Mouse (Mus musculus): ENCODE results near the gene Saa2. TPM values are rescaled to one million over a fixed set of nuclear protein-coding genes. Genes with fewer than 3 reads are reported as not detected.
"Not testable (repeated sequence)": the region's sequence is repeated elsewhere in the genome, so short reads cannot be mapped to it uniquely, and the experiment has no call there.

The Saa2 gene
- polyA plus RNA-seq, 1 experiment: 1.4 TPM

DNA sequence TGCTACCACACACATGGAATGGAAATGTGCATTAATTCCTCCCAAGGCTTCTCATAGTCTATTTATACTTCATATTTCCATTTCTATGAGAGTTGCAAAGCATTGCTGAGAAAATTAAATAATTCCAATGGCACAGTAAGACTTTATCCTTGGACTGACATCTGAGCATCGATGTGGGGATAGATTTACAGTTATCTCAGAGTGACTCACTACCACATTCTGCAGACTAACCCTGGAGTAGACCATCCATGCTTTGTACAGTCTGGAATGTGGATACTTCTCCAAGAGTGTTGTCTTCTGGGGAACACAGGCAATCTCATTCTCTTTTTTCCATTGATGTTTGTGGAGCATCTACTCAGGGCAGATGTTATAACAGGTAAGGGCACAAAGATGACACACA is 24.0 kb upstream of the Saa2 start:
- DNase-seq: no peak
- no peak for TF ChIP-seq POLR2A (IDR thresholded peaks at IDR 0.05; ENCODE audit: control insufficient read depth, extremely low read depth, insufficient read depth, low read length, poor library complexity)
- Histone ChIP-seq H3K27ac (ENCODE audit: control insufficient read depth, insufficient read depth, low read length) (no peak overlapping the region), H3K36me3 (ENCODE audit: control insufficient read depth, insufficient read depth, low read length) (no peaks in the 10 kb centered on the region), H3K27me3 (ENCODE audit: control insufficient read depth, insufficient read depth, low read length) (no peaks in the 10 kb centered on the region), H3K4me1 (replicated peaks; ENCODE audit: control insufficient read depth, insufficient read depth, low read length) (no peaks in the 10 kb centered on the region), H3K4me3 (ENCODE audit: control insufficient read depth, insufficient read depth, low read length) (no peak overlapping the region)
- 82% methylated on average over 1 of the region's 1 CpGs for WGBS

DNA sequence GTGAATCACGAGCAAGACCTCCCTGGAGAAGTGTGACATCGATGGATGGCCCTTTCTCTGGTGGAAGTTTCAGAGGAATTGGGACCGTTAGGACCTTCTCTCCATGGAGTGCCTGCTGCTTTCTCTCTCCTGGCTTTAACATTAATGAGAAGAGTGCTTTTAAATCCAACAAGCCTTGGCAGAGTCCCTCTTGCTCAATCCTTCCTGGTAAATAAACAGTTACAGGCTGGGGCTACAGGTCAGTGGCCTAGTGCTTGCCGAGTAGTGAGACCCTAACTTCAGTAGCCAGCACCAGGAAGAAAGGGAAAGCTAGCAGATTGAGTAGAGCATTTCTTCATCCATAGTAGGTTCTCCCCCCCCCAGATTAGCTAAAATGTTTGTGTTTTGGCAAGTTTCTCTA is 19.1 kb upstream of the Saa2 start, which contains the start of gene Saa4:
TSS of gene Saa4 (minus strand) at position 146 of the 400 bp plus-strand sequence.
- Histone ChIP-seq H3K4me1 (replicated peaks; ENCODE audit: control insufficient read depth, insufficient read depth, low read length) (no peaks in the 10 kb centered on the region; the same call in 1 of the 2 replicates), H3K4me3 (ENCODE audit: control insufficient read depth, insufficient read depth, low read length) (no peak within 1 kb of the TSS), H3K27ac (ENCODE audit: control insufficient read depth, insufficient read depth, low read length) (no peak within 1 kb of the TSS), H3K27me3 (ENCODE audit: control insufficient read depth, insufficient read depth, low read length) (no peaks in the 10 kb centered on the region), H3K36me3 (ENCODE audit: control insufficient read depth, insufficient read depth, low read length) (no peaks in the 10 kb centered on the region)
- TF ChIP-seq CTCF (IDR thresholded peaks at IDR 0.05; ENCODE audit: borderline replicate concordance, control insufficient read depth, extremely low read depth, insufficient read depth, low read length, poor library complexity): no peak
- no peak for TF ChIP-seq POLR2A (IDR thresholded peaks at IDR 0.05; ENCODE audit: control insufficient read depth, extremely low read depth, insufficient read depth, low read length, poor library complexity)
- no peak for DNase-seq
- 98% methylated on average over 4 of the region's 4 CpGs for WGBS

DNA sequence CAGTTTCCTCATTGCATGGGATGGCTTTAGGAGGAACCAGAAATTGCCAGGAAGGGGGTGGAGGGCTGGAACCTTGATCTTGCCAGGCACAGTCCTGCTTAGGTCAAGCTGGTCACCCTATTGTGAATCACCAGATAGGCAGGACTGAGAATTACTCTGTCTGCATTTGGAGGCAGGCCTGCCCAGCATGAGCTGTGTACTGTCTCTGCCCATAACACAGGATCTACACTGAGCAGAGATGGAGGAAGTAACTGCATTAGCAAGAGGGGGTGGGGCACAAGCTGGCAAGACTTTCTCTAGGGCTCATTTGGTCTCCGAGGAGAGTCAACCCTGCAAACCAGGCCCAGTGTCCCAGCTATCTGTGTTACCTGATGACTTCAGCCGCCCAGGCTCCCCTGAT is 16.6 kb upstream of the Saa2 start:
- Histone ChIP-seq H3K4me3 (ENCODE audit: control insufficient read depth, insufficient read depth, low read length) (no peak overlapping the region), H3K27ac (ENCODE audit: control insufficient read depth, insufficient read depth, low read length) (no peak overlapping the region), H3K27me3 (ENCODE audit: control insufficient read depth, insufficient read depth, low read length) (no peaks in the 10 kb centered on the region), H3K4me1 (replicated peaks; ENCODE audit: control insufficient read depth, insufficient read depth, low read length) (peaks cover 2% of the 10 kb centered on the region; the same call in 1 of the 2 replicates), H3K36me3 (ENCODE audit: control insufficient read depth, insufficient read depth, low read length) (no peaks in the 10 kb centered on the region)
- no peak for TF ChIP-seq POLR2A (IDR thresholded peaks at IDR 0.05; ENCODE audit: control insufficient read depth, extremely low read depth, insufficient read depth, low read length, poor library complexity)
- no peak for TF ChIP-seq CTCF (IDR thresholded peaks at IDR 0.05; ENCODE audit: borderline replicate concordance, control insufficient read depth, extremely low read depth, insufficient read depth, low read length, poor library complexity)
- no peak for DNase-seq
- 68% methylated on average over 2 of the region's 2 CpGs for WGBS

DNA sequence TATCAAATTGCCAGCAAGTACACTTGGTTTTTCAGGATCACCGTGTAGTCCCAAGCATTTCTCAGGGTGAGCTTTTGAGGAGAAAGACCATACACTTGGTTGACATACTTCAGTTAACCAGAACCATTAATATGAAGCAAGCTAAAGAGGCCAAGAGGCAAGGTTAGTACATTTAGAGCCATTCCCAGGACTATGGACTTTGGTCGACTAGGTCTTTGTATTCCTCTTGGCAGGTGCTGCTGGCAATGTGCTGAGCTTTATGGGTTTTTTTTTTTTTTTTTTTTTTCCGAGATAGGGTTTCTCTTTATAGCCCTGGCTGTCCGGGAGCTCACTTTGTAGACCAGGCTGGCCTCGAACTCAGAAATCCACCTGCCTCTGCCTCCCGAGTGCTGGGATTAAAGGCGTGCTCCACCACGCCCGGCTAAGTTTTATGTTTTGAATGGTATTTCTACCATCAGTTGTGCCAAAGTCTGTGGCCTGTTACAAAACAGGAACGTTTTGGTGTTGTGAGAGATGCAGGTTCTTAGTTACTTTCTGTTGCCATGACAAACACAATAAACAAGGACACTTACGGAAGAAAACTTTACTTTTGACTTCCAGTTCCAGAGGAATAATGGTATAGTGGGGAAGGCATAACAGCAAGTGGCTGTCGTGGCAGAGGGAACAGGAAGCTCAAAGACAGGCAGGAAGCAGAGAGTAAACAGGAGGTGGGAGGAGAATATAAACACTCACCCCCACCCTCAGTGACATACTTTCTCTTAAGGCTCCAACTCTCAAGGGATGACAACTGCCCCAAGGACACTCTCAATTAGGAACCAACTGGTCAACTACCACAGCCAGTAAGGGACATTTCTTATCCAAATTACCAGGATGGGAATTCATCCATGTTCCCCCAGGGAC is 12.8 kb upstream of the Saa2 start:
- WGBS: 80% methylated on average over 12 of the region's 12 CpGs
- no peak overlapping the region for H3K4me3 ChIP-seq (ENCODE audit: control insufficient read depth, insufficient read depth, low read length)
- TF ChIP-seq CTCF (IDR thresholded peaks at IDR 0.05; ENCODE audit: borderline replicate concordance, control insufficient read depth, extremely low read depth, insufficient read depth, low read length, poor library complexity) (no peak), POLR2A (IDR thresholded peaks at IDR 0.05; ENCODE audit: control insufficient read depth, extremely low read depth, insufficient read depth, low read length, poor library complexity) (no peak)
- H3K4me1 ChIP-seq (replicated peaks; ENCODE audit: control insufficient read depth, insufficient read depth, low read length): peaks cover 2% of the 10 kb centered on the region
- H3K27ac ChIP-seq (ENCODE audit: control insufficient read depth, insufficient read depth, low read length): no peak overlapping the region
- no peaks in the 10 kb centered on the region for H3K27me3 ChIP-seq (ENCODE audit: control insufficient read depth, insufficient read depth, low read length)
- no peaks in the 10 kb centered on the region for H3K36me3 ChIP-seq (ENCODE audit: control insufficient read depth, insufficient read depth, low read length)
- no peak for DNase-seq

- WGBS: 86% methylated on average over 5 of the region's 5 CpGs
- H3K27me3 ChIP-seq (ENCODE audit: control insufficient read depth, insufficient read depth, low read length); H3K4me1 ChIP-seq (replicated peaks; ENCODE audit: control insufficient read depth, insufficient read depth, low read length); H3K4me3 ChIP-seq (ENCODE audit: control insufficient read depth, insufficient read depth, low read length); H3K36me3 ChIP-seq (ENCODE audit: control insufficient read depth, insufficient read depth, low read length); DNase-seq; H3K27ac ChIP-seq (ENCODE audit: control insufficient read depth, insufficient read depth, low read length): not testable (repeated sequence)
Measured at GRCm38 (mm10) chr7:46740041-46740440, 11.5 kb upstream of the Saa2 start.

DNA sequence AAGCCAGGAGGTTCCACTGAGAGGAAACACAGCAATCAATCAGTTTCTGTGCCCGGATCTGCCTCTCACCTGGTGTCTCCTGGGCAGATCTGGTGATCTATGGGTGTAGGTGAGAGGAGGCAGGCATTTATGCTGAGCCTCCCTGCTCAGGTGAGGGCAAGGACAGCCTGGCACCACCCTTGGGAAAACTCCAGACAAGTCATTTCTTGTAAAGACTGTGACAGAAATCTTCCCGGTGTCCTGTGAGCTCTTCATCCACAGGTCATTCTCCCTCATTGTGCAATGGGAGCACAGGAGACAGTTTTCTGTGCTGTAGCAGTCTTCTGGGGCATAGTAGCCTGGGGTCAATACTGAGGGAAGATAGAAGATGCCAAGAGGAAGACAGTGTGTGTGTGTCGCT is 8.7 kb upstream of the Saa2 start, which contains the start of gene Saa1:
TSS of gene Saa1 (minus strand) at position 101 of the 400 bp plus-strand sequence.
- H3K36me3 ChIP-seq (ENCODE audit: control insufficient read depth, insufficient read depth, low read length); H3K4me1 ChIP-seq (replicated peaks; ENCODE audit: control insufficient read depth, insufficient read depth, low read length): not testable (repeated sequence)
- 73% methylated on average over 3 of the region's 3 CpGs for WGBS

DNA sequence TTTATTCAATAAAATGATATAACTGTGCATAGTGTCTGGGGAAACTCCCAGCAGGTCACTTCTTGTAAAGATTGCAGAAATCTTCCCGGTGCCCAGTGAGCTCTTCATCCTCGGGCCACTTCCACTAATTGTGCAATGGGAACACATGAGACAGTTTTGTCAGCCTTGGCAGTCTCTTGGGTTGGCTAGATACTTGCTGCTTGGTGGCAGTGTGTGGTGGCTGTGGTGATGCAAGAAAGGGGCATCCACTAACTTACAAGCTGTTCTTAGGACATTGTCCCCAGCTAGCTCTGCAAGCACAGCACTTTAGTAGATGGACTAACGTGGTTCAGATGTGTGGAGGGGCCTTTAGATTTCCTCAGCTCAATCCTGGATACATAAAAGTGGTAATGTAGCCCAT is 5.8 kb upstream of the Saa2 start:
- H3K27me3 ChIP-seq (ENCODE audit: control insufficient read depth, insufficient read depth, low read length): no peaks in the 10 kb centered on the region
- H3K36me3 ChIP-seq (ENCODE audit: control insufficient read depth, insufficient read depth, low read length): no peaks in the 10 kb centered on the region
- no peak overlapping the region for H3K4me3 ChIP-seq (ENCODE audit: control insufficient read depth, insufficient read depth, low read length)
- no peak for TF ChIP-seq POLR2A (IDR thresholded peaks at IDR 0.05; ENCODE audit: control insufficient read depth, extremely low read depth, insufficient read depth, low read length, poor library complexity)
- H3K27ac ChIP-seq (ENCODE audit: control insufficient read depth, insufficient read depth, low read length): no peak overlapping the region
- WGBS: 79% methylated on average over 3 of the region's 3 CpGs
- no peak for DNase-seq
- no peaks in the 10 kb centered on the region; the same call in 1 of the 2 replicates for H3K4me1 ChIP-seq (replicated peaks; ENCODE audit: control insufficient read depth, insufficient read depth, low read length)

More for the DNA sequence above, 8.7 kb upstream of the Saa2 start, which contains the start of gene Saa1:
- not testable (repeated sequence) for DNase-seq; H3K4me3 ChIP-seq (ENCODE audit: control insufficient read depth, insufficient read depth, low read length); H3K27me3 ChIP-seq (ENCODE audit: control insufficient read depth, insufficient read depth, low read length); H3K27ac ChIP-seq (ENCODE audit: control insufficient read depth, insufficient read depth, low read length)
